Mouse (Mus musculus) embryonic facial prominence, embryonic 13.5 days (tissue): ENCODE measurements at regions not wholly inside any gene's neighbourhood (a gene's known extent, or its start where the extent isn't known, plus 50 kb on each side); places are given as distances from the start of the nearest gene placed in this dataset.
"Not testable (repeated sequence)": the region's sequence is repeated elsewhere in the genome, so short reads cannot be mapped to it uniquely, and the experiment has no call there.

Experiments used
- ATAC-seq: fragments of 200-750 bp; cut with Nextera tagmentation; 2 replicates; pipeline ENCODE4 v1.8.0; 2017; ENCODE audit warnings: low read depth; ENCODE audit not compliant: insufficient number of reproducible peaks, insufficient read depth, low FRiP score, low TSS enrichment
- H3K27ac ChIP-seq: fragments of 300-500 bp; sonication (generic); 2 replicates; pipeline ENCODE4 v1.5.1; 2015; ENCODE audit warnings: moderate library complexity, mild to moderate bottlenecking, inconsistent platforms
- H3K27me3 ChIP-seq: fragments of 300-500 bp; sonication (generic); 2 replicates; pipeline ENCODE4 v1.6.1; 2015; ENCODE audit warnings: mild to moderate bottlenecking, inconsistent platforms
- H3K36me3 ChIP-seq: fragments of 300-500 bp; sonication (generic); 2 replicates; pipeline ENCODE4 v1.6.1; 2015; ENCODE audit warnings: mild to moderate bottlenecking, inconsistent platforms
- H3K4me1 ChIP-seq: fragments of 300-500 bp; sonication (generic); 2 replicates; pipeline ENCODE4 v1.6.1; 2015; ENCODE audit warnings: inconsistent platforms
- H3K4me2 ChIP-seq: fragments of 300-500 bp; sonication (generic); 2 replicates; pipeline ENCODE4 v1.6.1; 2015; ENCODE audit warnings: moderate library complexity, mild to moderate bottlenecking, inconsistent platforms
- H3K4me3 ChIP-seq: fragments of 300-500 bp; sonication (generic); 2 replicates; pipeline ENCODE4 v1.5.1; 2015; ENCODE audit warnings: mild to moderate bottlenecking, inconsistent platforms
- H3K9ac ChIP-seq: fragments of 300-500 bp; sonication (generic); 2 replicates; pipeline ENCODE4 v1.6.1; 2015; ENCODE audit warnings: mild to moderate bottlenecking, inconsistent platforms
- H3K9me3 ChIP-seq: fragments of 300-500 bp; sonication (generic); 2 replicates; pipeline ENCODE4 v1.6.1; 2016; ENCODE audit warnings: inconsistent platforms
- WGBS: fragments of 180-500 bp; shearing (Covaris S2); methylation state at CpG from one replicate; pipeline ENCODE4 v1.1.7; 2015; ENCODE audit warnings: mixed read lengths; 5-methylcytosine and 5-hydroxymethylcytosine counted together

- H3K4me1 ChIP-seq, H3K9ac ChIP-seq, H3K4me2 ChIP-seq, H3K36me3 ChIP-seq, H3K4me3 ChIP-seq, H3K27me3 ChIP-seq, H3K27ac ChIP-seq, H3K9me3 ChIP-seq, ATAC-seq: not testable (repeated sequence)
- WGBS = 77% methylated on average over 5 of the region's 5 CpGs
Measured at GRCm38 (mm10) chr5:3206160-3206559, 135.1 kb upstream of the Cdk6 start.

GRCm38 (mm10) chr5:3208293-3208692, 133.0 kb upstream of the Cdk6 start:
- WGBS = 89% methylated on average over 4 of the region's 4 CpGs
- not testable (repeated sequence) for H3K36me3 ChIP-seq, H3K4me3 ChIP-seq, H3K4me2 ChIP-seq, ATAC-seq, H3K4me1 ChIP-seq, H3K27me3 ChIP-seq, H3K27ac ChIP-seq, H3K9me3 ChIP-seq, H3K9ac ChIP-seq

GRCm38 (mm10) chr5:3211284-3211683, 130.0 kb upstream of the Cdk6 start:
- Histone ChIP-seq H3K27me3 (no peaks in the 10 kb centered on the region), H3K36me3 (no peaks in the 10 kb centered on the region), H3K4me1 (no peaks in the 10 kb centered on the region), H3K4me2 (no peak overlapping the region), H3K27ac (no peak overlapping the region), H3K9me3 (no peaks in the 10 kb centered on the region), H3K4me3 (no peak overlapping the region), H3K9ac (no peak overlapping the region)
- no peak for ATAC-seq
- 96% methylated on average over 3 of the region's 3 CpGs for WGBS

GRCm38 (mm10) chr5:3216053-3216452, 125.2 kb upstream of the Cdk6 start:
- Histone ChIP-seq H3K4me1 (no peaks in the 10 kb centered on the region), H3K36me3 (no peaks in the 10 kb centered on the region), H3K4me3 (no peak overlapping the region), H3K9ac (no peak overlapping the region), H3K9me3 (no peaks in the 10 kb centered on the region), H3K4me2 (no peak overlapping the region), H3K27me3 (no peaks in the 10 kb centered on the region), H3K27ac (no peak overlapping the region)
- WGBS = 79% methylated on average over 5 of the region's 5 CpGs
- ATAC-seq = no peak

- Histone ChIP-seq H3K36me3 (no peaks in the 10 kb centered on the region), H3K9me3 (no peaks in the 10 kb centered on the region), H3K4me1 (no peaks in the 10 kb centered on the region), H3K4me2 (no peak overlapping the region), H3K9ac (no peak overlapping the region), H3K4me3 (no peak overlapping the region), H3K27ac (no peak overlapping the region), H3K27me3 (no peaks in the 10 kb centered on the region)
- WGBS = 22% methylated on average over 4 of the region's 4 CpGs
- ATAC-seq = no peak
Measured at GRCm38 (mm10) chr5:3219230-3219629, 122.1 kb upstream of the Cdk6 start.

GRCm38 (mm10) chr5:3219770-3220169, 121.5 kb upstream of the Cdk6 start:
- Histone ChIP-seq H3K9ac (no peak overlapping the region), H3K4me1 (no peaks in the 10 kb centered on the region), H3K27me3 (no peaks in the 10 kb centered on the region), H3K9me3 (no peaks in the 10 kb centered on the region), H3K4me2 (no peak overlapping the region), H3K36me3 (no peaks in the 10 kb centered on the region), H3K4me3 (no peak overlapping the region), H3K27ac (no peak overlapping the region)
- WGBS = 39% methylated on average over 3 of the region's 3 CpGs
- ATAC-seq = no peak

- H3K9ac ChIP-seq, H3K36me3 ChIP-seq, H3K27me3 ChIP-seq, H3K9me3 ChIP-seq, H3K4me3 ChIP-seq, H3K4me2 ChIP-seq, ATAC-seq, H3K4me1 ChIP-seq, H3K27ac ChIP-seq: not testable (repeated sequence)
- 82% methylated on average over 4 of the region's 4 CpGs for WGBS
Measured at GRCm38 (mm10) chr5:3223819-3224218, 117.5 kb upstream of the Cdk6 start.

- H3K36me3 ChIP-seq, H3K4me1 ChIP-seq, H3K4me2 ChIP-seq, H3K9ac ChIP-seq, H3K9me3 ChIP-seq, H3K4me3 ChIP-seq, H3K27ac ChIP-seq, ATAC-seq, H3K27me3 ChIP-seq: not testable (repeated sequence)
- 83% methylated on average over 14 of the region's 14 CpGs for WGBS
Measured at GRCm38 (mm10) chr5:3224392-3225054, 116.8 kb upstream of the Cdk6 start.

GRCm38 (mm10) chr5:3225358-3225757, 115.9 kb upstream of the Cdk6 start:
- H3K27ac ChIP-seq, H3K9me3 ChIP-seq, ATAC-seq, H3K4me3 ChIP-seq, H3K36me3 ChIP-seq, H3K4me1 ChIP-seq, H3K9ac ChIP-seq, H3K4me2 ChIP-seq, H3K27me3 ChIP-seq: not testable (repeated sequence)
- WGBS = 83% methylated on average over 8 of the region's 8 CpGs

GRCm38 (mm10) chr5:3244067-3244466, 97.2 kb upstream of the Cdk6 start:
- H3K9ac ChIP-seq, ATAC-seq, H3K27ac ChIP-seq, H3K9me3 ChIP-seq, H3K4me1 ChIP-seq, H3K36me3 ChIP-seq, H3K4me2 ChIP-seq, H3K27me3 ChIP-seq, H3K4me3 ChIP-seq: not testable (repeated sequence)
- 71% methylated on average over 2 of the region's 2 CpGs for WGBS

GRCm38 (mm10) chr5:3247333-3247732, 94.0 kb upstream of the Cdk6 start:
- Histone ChIP-seq H3K27me3 (no peaks in the 10 kb centered on the region), H3K27ac (no peak overlapping the region), H3K9me3 (no peaks in the 10 kb centered on the region), H3K4me2 (no peak overlapping the region), H3K36me3 (no peaks in the 10 kb centered on the region), H3K4me1 (0 out of 2 replicates have a peak, but pooled peaks cover 3% of the 10 kb centered on the region), H3K4me3 (no peak overlapping the region), H3K9ac (no peak overlapping the region)
- no peak for ATAC-seq
- 53% methylated on average over 2 of the region's 2 CpGs for WGBS

GRCm38 (mm10) chr5:3250273-3250672, 91.0 kb upstream of the Cdk6 start:
- no peaks in the 10 kb centered on the region for H3K9me3 ChIP-seq
- H3K4me2 ChIP-seq = no peak overlapping the region
- no peaks in the 10 kb centered on the region for H3K36me3 ChIP-seq
- no peaks in the 10 kb centered on the region for H3K27me3 ChIP-seq
- no peak for ATAC-seq
- 85% methylated on average over 2 of the region's 2 CpGs for WGBS
- H3K4me3 ChIP-seq = no peak overlapping the region
- H3K27ac ChIP-seq = no peak overlapping the region
- 0 out of 2 replicates have a peak, but pooled peaks cover 3% of the 10 kb centered on the region for H3K4me1 ChIP-seq
- no peak overlapping the region for H3K9ac ChIP-seq

- Histone ChIP-seq H3K4me1 (no peaks in the 10 kb centered on the region), H3K27me3 (no peaks in the 10 kb centered on the region), H3K9me3 (no peaks in the 10 kb centered on the region), H3K27ac (no peak overlapping the region), H3K9ac (no peak overlapping the region), H3K4me2 (no peak overlapping the region), H3K36me3 (no peaks in the 10 kb centered on the region), H3K4me3 (no peak overlapping the region)
- 74% methylated on average over 1 of the region's 1 CpGs for WGBS
- ATAC-seq = no peak
Measured at GRCm38 (mm10) chr5:3260289-3260688, 81.0 kb upstream of the Cdk6 start.
